Mouse (Mus musculus): ENCODE results near the gene Sycp2l. TPM values are rescaled to one million over a fixed set of nuclear protein-coding genes. Genes with fewer than 3 reads are reported as not detected.

The Sycp2l gene
- polyA plus RNA-seq, 1 experiment from 2014 or later: 0.16 TPM

GRCm38 (mm10) chr13:41212558-41213322 is 98.6 kb downstream of the Sycp2l start:
- H3K36me3 ChIP-seq (ENCODE audit: control insufficient read depth, insufficient read depth, low read length): no peaks in the 10 kb centered on the region
- H3K27ac ChIP-seq (ENCODE audit: low read length): peak overlapping the region; percentile 17; the same call in 1 of the 2 replicates
- 54% methylated on average over 6 of the region's 6 CpGs for WGBS
- no peak for ATAC-seq
- H3K27me3 ChIP-seq (replicated peaks; ENCODE audit: control insufficient read depth, insufficient read depth, low read length): no peaks in the 10 kb centered on the region
- no peak overlapping the region for H3K4me2 ChIP-seq (ENCODE audit: low read depth, low read length)
- no peak overlapping the region for H3K4me3 ChIP-seq (ENCODE audit: low read length)
- no peak overlapping the region for H3K9ac ChIP-seq (ENCODE audit: low read depth, low read length)
- peaks cover 11% of the 10 kb centered on the region for H3K4me1 ChIP-seq (ENCODE audit: control insufficient read depth, insufficient read depth, low read length)
- no peaks in the 10 kb centered on the region for H3K9me3 ChIP-seq (ENCODE audit: control insufficient read depth, low read length)

- no peak for ATAC-seq
- H3K27ac ChIP-seq (ENCODE audit: low read length): no peak overlapping the region
- WGBS: 72% methylated on average over 6 of the region's 6 CpGs
Observed at GRCm38 (mm10) chr13:41215669-41216068, 101.6 kb downstream of the Sycp2l start.

GRCm38 (mm10) chr13:41216236-41216635 is 102.1 kb downstream of the Sycp2l start:
- H3K27ac ChIP-seq (ENCODE audit: low read length): no peak overlapping the region

More at GRCm38 (mm10) chr13:41215669-41216068, 101.6 kb downstream of the Sycp2l start:
- no peaks in the 10 kb centered on the region for H3K27me3 ChIP-seq (replicated peaks; ENCODE audit: control insufficient read depth, insufficient read depth, low read length)
- H3K9ac ChIP-seq (ENCODE audit: low read depth, low read length): no peak overlapping the region
- no peak overlapping the region for H3K4me3 ChIP-seq (ENCODE audit: low read length)
- H3K4me2 ChIP-seq (ENCODE audit: low read depth, low read length): no peak overlapping the region
- H3K9me3 ChIP-seq (ENCODE audit: control insufficient read depth, low read length): no peaks in the 10 kb centered on the region
- no peaks in the 10 kb centered on the region for H3K36me3 ChIP-seq (ENCODE audit: control insufficient read depth, insufficient read depth, low read length)
- peaks cover 15% of the 10 kb centered on the region for H3K4me1 ChIP-seq (ENCODE audit: control insufficient read depth, insufficient read depth, low read length)

GRCm38 (mm10) chr13:41219056-41219455 is 104.9 kb downstream of the Sycp2l start:
- H3K4me2 ChIP-seq (ENCODE audit: low read depth, low read length): no peak overlapping the region
- no peaks in the 10 kb centered on the region for H3K27me3 ChIP-seq (replicated peaks; ENCODE audit: control insufficient read depth, insufficient read depth, low read length)
- 32% methylated on average over 1 of the region's 1 CpGs for WGBS
- ATAC-seq: no peak
- H3K27ac ChIP-seq (ENCODE audit: low read length): no peak overlapping the region
- no peaks in the 10 kb centered on the region for H3K9me3 ChIP-seq (ENCODE audit: control insufficient read depth, low read length)
- no peak overlapping the region for H3K4me3 ChIP-seq (ENCODE audit: low read length)
- H3K9ac ChIP-seq (ENCODE audit: low read depth, low read length): no peak overlapping the region
- no peaks in the 10 kb centered on the region for H3K36me3 ChIP-seq (ENCODE audit: control insufficient read depth, insufficient read depth, low read length)
- 0 out of 2 replicates have a peak, but pooled peaks cover 4% of the 10 kb centered on the region for H3K4me1 ChIP-seq (ENCODE audit: control insufficient read depth, insufficient read depth, low read length)

More at GRCm38 (mm10) chr13:41216236-41216635, 102.1 kb downstream of the Sycp2l start:
- Histone ChIP-seq H3K4me2 (ENCODE audit: low read depth, low read length) (no peak overlapping the region), H3K4me1 (ENCODE audit: control insufficient read depth, insufficient read depth, low read length) (peaks cover 15% of the 10 kb centered on the region), H3K36me3 (ENCODE audit: control insufficient read depth, insufficient read depth, low read length) (no peaks in the 10 kb centered on the region), H3K9ac (ENCODE audit: low read depth, low read length) (no peak overlapping the region), H3K27me3 (replicated peaks; ENCODE audit: control insufficient read depth, insufficient read depth, low read length) (no peaks in the 10 kb centered on the region), H3K9me3 (ENCODE audit: control insufficient read depth, low read length) (no peaks in the 10 kb centered on the region), H3K4me3 (ENCODE audit: low read length) (no peak overlapping the region)
- ATAC-seq: no peak
- 75% methylated on average over 3 of the region's 3 CpGs for WGBS

- H3K9ac ChIP-seq (ENCODE audit: low read depth, low read length): peak overlapping the region; percentile 65
- no peaks in the 10 kb centered on the region for H3K9me3 ChIP-seq (ENCODE audit: control insufficient read depth, low read length)
- 3% methylated on average over 20 of the region's 39 CpGs for WGBS
- H3K27me3 ChIP-seq (replicated peaks; ENCODE audit: control insufficient read depth, insufficient read depth, low read length): no peaks in the 10 kb centered on the region
- peak overlapping the region; percentile 81 for H3K4me2 ChIP-seq (ENCODE audit: low read depth, low read length)
- peak; percentile 33; the same call in 1 of the 2 replicates for ATAC-seq
- peak overlapping the region; percentile 63 for H3K4me3 ChIP-seq (ENCODE audit: low read length)
- H3K27ac ChIP-seq (ENCODE audit: low read length): no peak overlapping the region
- no peaks in the 10 kb centered on the region for H3K36me3 ChIP-seq (ENCODE audit: control insufficient read depth, insufficient read depth, low read length)
- 0 out of 2 replicates have a peak, but pooled peaks cover 4% of the 10 kb centered on the region for H3K4me1 ChIP-seq (ENCODE audit: control insufficient read depth, insufficient read depth, low read length)
Observed at GRCm38 (mm10) chr13:41219687-41220303, 105.7 kb downstream of the Sycp2l start.

- H3K4me3 ChIP-seq (ENCODE audit: low read length): peak within 1 kb of the TSS; percentile 63
- no peak within 1 kb of the TSS for H3K27ac ChIP-seq (ENCODE audit: low read length)
- H3K9me3 ChIP-seq (ENCODE audit: control insufficient read depth, low read length): no peaks in the 10 kb centered on the region
- no peaks in the 10 kb centered on the region for H3K36me3 ChIP-seq (ENCODE audit: control insufficient read depth, insufficient read depth, low read length)
- peak; percentile 96 for ATAC-seq
- 0 out of 2 replicates have a peak, but pooled peaks cover 4% of the 10 kb centered on the region for H3K4me1 ChIP-seq (ENCODE audit: control insufficient read depth, insufficient read depth, low read length)
- WGBS: 2% methylated on average over 52 of the region's 77 CpGs
- H3K4me2 ChIP-seq (ENCODE audit: low read depth, low read length): peak within 1 kb of the TSS; percentile 81
- H3K9ac ChIP-seq (ENCODE audit: low read depth, low read length): peak within 1 kb of the TSS; percentile 65
- H3K27me3 ChIP-seq (replicated peaks; ENCODE audit: control insufficient read depth, insufficient read depth, low read length): no peaks in the 10 kb centered on the region
Observed at GRCm38 (mm10) chr13:41220304-41220834, 106.3 kb downstream of the Sycp2l start, which contains the start of gene Elovl2. Gene Elovl2, minus strand, starts transcription at chr13:41220405.

Other genes starting within 250 kb of the Sycp2l start
- 82.6 and 87.7 TPM in 2 replicates for gene Pak1ip1, start 113.3 kb upstream of the Sycp2l start, polyA plus RNA-seq (2015; fragmentation: Nextera tagmentation; extraction: Ambion mirVana)
- 347 and 351 TPM in 2 replicates for gene Tmem14c, start 98.0 kb upstream of the Sycp2l start, polyA plus RNA-seq (2015; fragmentation: Nextera tagmentation; extraction: Ambion mirVana)
- gene Mak, start 34.6 kb upstream of the Sycp2l start, polyA plus RNA-seq (2015; fragmentation: Nextera tagmentation; extraction: Ambion mirVana): 0.11 and 0.40 TPM in 2 replicates
- not detected in 2 replicates for gene Gcm2, start 3.3 kb upstream of the Sycp2l start, polyA plus RNA-seq (2015; fragmentation: Nextera tagmentation; extraction: Ambion mirVana)
- gene Elovl2, start 106.1 kb downstream of the Sycp2l start, polyA plus RNA-seq (2015; fragmentation: Nextera tagmentation; extraction: Ambion mirVana): 5.7 and 6.3 TPM in 2 replicates
- gene Smim13, start 135.5 kb downstream of the Sycp2l start, polyA plus RNA-seq (2015; fragmentation: Nextera tagmentation; extraction: Ambion mirVana): 8.5 and 8.7 TPM in 2 replicates
- not detected in 2 replicates for gene Gm17364, start 159.7 kb downstream of the Sycp2l start, polyA plus RNA-seq (2015; fragmentation: Nextera tagmentation; extraction: Ambion mirVana)

Measured in intestine, embryonic 16.5 days (tissue).